Mouse (Mus musculus) activated CD4-positive, CD25-positive, alpha-beta regulatory T cell, adult 4 months (primary cell): ENCODE data around the gene 5530401A14Rik. TPM values are rescaled to one million over a fixed set of nuclear protein-coding genes. Genes with fewer than 3 reads are reported as not detected.

Experiments
- ATAC-seq: one replicate; pipeline ENCODE4 v1.8.0; 2017
- polyA plus RNA-seq, 2 experiments: library from polyadenylated mRNA; unstranded; fragments of 100-300 nt; shearing (Covaris generic); gene quantifications; one replicate each; pipeline ENCODE4 v1.2.1; 2017

The 5530401A14Rik gene
- polyA plus RNA-seq, 2 experiments from 2014 or later = 0.36 TPM; not detected in 1

DNA sequence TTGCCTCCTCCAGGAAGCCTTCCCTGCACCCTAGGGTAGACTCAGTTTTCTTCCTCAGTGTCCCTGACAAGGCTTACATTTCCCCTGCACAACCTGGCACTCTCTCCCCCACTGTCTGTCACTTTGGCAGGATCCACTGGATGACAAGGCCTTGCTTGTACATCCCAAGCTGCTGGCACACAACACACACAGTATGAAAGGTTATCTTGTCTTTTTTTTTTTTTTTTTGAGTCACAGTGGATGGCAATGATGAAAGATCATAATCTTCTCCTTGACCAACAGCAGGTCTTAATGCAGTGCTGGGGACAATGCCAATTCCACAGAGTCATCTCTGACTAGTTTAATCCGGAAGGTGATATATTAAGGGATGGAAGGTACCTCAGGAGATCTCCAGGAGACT lies 77.0 kb downstream of the 5530401A14Rik start:
- ATAC-seq = no peak

DNA sequence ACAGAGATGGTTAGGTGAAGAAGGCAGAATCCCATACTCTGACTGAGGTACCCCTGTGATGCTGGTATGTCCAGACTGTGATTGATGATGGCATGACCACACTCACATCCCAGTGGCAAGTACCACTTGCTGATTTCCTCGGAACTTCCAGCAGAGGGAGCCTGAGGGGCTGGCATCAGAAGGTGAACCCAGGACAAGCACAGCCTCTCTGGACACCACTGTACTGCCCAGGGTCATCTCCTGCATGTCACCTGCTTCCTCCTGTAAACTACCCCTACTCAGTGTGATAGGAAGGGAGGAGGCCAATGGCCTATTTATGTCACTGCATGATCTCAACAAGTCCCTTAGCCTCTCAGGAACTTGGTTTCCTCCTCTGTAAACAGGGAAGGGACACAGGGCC lies 80.5 kb downstream of the 5530401A14Rik start:
- no peak for ATAC-seq

DNA sequence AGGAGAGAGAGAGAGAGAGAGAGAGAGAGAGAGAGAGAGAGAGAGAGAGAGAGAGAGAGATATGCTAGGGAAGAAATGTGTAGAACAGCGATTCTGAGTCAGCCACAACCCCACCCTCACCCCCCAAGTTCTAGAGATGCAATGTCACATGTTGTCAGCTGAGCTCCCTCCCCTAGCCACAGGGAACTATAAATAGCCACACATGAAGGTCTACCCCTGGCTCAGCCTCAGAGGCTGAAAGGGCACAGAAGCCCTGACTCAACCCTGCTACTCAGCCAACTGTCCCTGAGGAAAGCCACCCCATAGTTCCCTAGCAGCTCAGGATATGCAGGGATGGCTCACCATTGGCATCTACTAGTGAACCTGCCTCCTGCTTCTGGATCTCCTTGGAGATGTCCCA lies 81.7 kb downstream of the 5530401A14Rik start:
- no peak for ATAC-seq

Other genes starting within 250 kb of the 5530401A14Rik start
- gene Asic2, start 107.8 kb downstream of the 5530401A14Rik start, polyA plus RNA-seq = not detected
- gene Ccl2, start 174.9 kb downstream of the 5530401A14Rik start, polyA plus RNA-seq = not detected
- not detected for gene Gm17268, start 177.9 kb downstream of the 5530401A14Rik start, polyA plus RNA-seq
- not detected for gene Ccl7, start 185.0 kb downstream of the 5530401A14Rik start, polyA plus RNA-seq
- not detected for gene Ccl11, start 197.2 kb downstream of the 5530401A14Rik start, polyA plus RNA-seq
- not detected for gene Ccl12, start 241.2 kb downstream of the 5530401A14Rik start, polyA plus RNA-seq